Mouse (Mus musculus) intestine, embryonic 14.5 days (tissue): ENCODE measurements at regions not wholly inside any gene's neighbourhood (a gene's known extent, or its start where the extent isn't known, plus 50 kb on each side); places are given as distances from the start of the nearest gene placed in this dataset.

ENCODE experiments used
- ATAC-seq: fragments of 200-750 bp; cut with Nextera tagmentation; replicated peaks from 2 replicates; pipeline ENCODE4 v1.8.0; 2017; ENCODE audit warnings: low read depth, moderate number of reproducible peaks, moderate TSS enrichment, moderate library complexity; ENCODE audit not compliant: low FRiP score, low TSS enrichment
- DNase-seq: peaks from one replicate; pipeline ENCODE4 v3.0.0-alpha.2; 2018; ENCODE audit warnings: low spot score
- H3K27ac ChIP-seq: fragments of 300-500 bp; sonication (generic); 2 replicates; pipeline ENCODE4 v1.5.1; 2014; ENCODE audit warnings: low read depth, mild to moderate bottlenecking, control low read depth
- H3K27me3 ChIP-seq: fragments of 300-500 bp; sonication (generic); replicated peaks from 2 replicates; pipeline ENCODE4 v1.6.1; 2014; ENCODE audit warnings: low read length, control low read depth; ENCODE audit not compliant: control insufficient read depth, insufficient read depth
- H3K36me3 ChIP-seq: fragments of 300-500 bp; sonication (generic); 2 replicates; pipeline ENCODE4 v1.6.1; 2014; ENCODE audit warnings: low read length, control low read depth; ENCODE audit not compliant: control insufficient read depth, insufficient read depth
- H3K4me1 ChIP-seq: fragments of 300-500 bp; sonication (generic); replicated peaks from 2 replicates; pipeline ENCODE4 v1.6.1; 2014; ENCODE audit warnings: low read length, control low read depth, mixed read lengths; ENCODE audit not compliant: control insufficient read depth, insufficient read depth
- H3K4me2 ChIP-seq: fragments of 300-500 bp; sonication (generic); 2 replicates; pipeline ENCODE4 v1.6.1; 2014; ENCODE audit warnings: low read length
- H3K4me3 ChIP-seq: fragments of 300-500 bp; sonication (generic); 2 replicates; pipeline ENCODE4 v1.5.1; 2014; ENCODE audit warnings: low read depth, low read length, control low read depth, mixed read lengths
- H3K9ac ChIP-seq: fragments of 300-500 bp; sonication (generic); 2 replicates; pipeline ENCODE4 v1.6.1; 2014; ENCODE audit warnings: mild to moderate bottlenecking, low read length
- H3K9me3 ChIP-seq: fragments of 300-500 bp; sonication (generic); 2 replicates; pipeline ENCODE4 v1.6.1; 2016; ENCODE audit warnings: low read length, control low read depth; ENCODE audit not compliant: control insufficient read depth
- WGBS: fragments of 180-500 bp; shearing (Covaris S2); extraction: QIAGEN DNeasy Blood & Tissue Kit; methylation state at CpG from one replicate; pipeline ENCODE4 v1.1.7; 2014; 5-methylcytosine and 5-hydroxymethylcytosine counted together

DNA sequence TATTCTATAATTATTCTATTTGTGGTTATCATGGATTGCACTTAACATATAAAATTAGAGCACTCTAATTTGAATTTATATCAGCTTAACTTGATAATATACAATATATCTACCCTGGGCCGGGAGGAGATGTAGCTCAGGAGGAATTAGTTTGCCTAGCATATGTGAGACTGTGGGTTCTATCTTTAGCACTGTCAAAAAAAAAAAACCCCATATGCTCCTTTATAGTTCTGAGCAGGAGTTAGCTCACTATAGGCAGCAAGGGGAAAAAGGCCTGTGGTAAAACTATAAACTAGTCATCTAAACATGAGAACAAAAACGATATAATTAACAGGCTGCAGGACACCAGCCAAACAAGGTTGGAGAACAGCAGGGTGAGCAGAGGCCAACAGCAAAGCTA, 145.0 kb downstream of the Mex3b start:
- ATAC-seq = no peak
- Histone ChIP-seq H3K27ac (no peak overlapping the region), H3K4me2 (no peak overlapping the region), H3K4me3 (no peak overlapping the region), H3K4me1 (no peaks in the 10 kb centered on the region), H3K9me3 (no peaks in the 10 kb centered on the region), H3K9ac (no peak overlapping the region), H3K27me3 (no peaks in the 10 kb centered on the region), H3K36me3 (no peaks in the 10 kb centered on the region)
- 76% methylated on average over 2 of the region's 2 CpGs for WGBS
- no peak for DNase-seq

DNA sequence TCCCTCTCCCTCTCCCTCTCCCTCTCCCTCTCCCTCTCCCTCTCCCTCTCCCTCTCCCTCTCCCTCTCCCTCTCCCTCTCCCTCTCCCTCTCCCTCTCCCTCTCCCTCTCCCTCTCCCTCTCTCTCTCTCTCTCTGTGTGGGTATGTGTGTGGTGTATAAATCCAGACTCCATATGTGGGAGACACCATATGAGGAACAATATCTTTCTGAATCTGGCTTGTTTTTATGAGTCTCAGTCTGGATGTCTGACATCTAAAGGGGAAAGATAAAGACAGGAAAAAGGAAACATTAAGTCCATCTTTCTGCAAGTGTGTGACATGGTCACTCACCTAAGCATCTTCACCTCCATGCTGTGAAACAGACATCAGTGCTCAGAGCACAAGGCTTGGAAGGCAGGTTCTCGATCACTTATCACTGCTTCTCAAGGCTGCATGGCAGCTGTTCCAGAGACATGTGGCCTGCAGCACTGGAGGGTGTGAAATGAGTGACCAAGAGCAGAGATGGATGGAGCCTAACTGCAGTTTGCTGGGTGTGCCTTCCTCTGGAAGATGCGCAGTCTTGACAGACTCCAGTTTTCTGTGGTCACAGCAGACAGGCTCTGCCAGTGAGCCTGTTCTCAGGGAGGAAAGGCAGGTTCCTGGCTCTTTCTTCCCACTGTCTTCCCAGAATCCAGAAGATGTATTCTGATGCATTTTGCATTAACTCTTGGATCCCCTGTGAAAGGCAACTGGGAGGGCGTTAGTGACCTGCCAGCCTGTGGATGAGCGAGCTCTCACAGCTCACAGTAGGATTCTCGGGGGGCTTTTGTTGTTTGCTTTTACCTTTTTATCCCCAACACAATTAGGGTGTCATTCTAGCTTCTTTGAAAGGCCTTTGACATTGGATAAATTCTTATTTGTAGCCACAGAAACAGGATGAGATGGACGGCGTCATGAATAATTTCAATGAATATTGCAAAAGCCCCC, 147.9 kb downstream of the Mex3b start:
- H3K4me3 ChIP-seq = no peak overlapping the region
- no peaks in the 10 kb centered on the region for H3K27me3 ChIP-seq
- H3K36me3 ChIP-seq = no peaks in the 10 kb centered on the region
- no peak for DNase-seq
- no peaks in the 10 kb centered on the region for H3K4me1 ChIP-seq
- H3K9ac ChIP-seq = no peak overlapping the region
- H3K27ac ChIP-seq = no peak overlapping the region
- no peaks in the 10 kb centered on the region for H3K9me3 ChIP-seq
- ATAC-seq = no peak
- no peak overlapping the region for H3K4me2 ChIP-seq
- WGBS = 65% methylated on average over 7 of the region's 7 CpGs

DNA sequence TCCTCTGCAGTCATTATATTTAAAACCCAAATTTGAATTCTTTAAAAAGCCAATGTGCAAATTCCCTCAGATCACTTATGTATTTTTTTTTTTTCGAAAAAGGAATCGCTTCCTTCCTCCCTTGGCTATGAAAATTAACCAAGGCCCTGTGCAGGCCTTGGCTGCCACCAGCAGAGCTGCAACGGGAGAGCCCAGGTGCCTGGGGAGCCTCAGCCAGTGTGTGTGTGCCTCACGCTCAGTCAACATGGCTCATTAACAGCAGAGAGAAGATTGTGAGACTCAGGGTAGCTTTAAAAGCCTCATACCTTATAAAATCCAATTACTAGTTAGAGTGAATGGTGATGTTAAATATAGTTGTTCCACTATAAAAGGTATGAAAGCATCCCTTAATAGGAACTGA, 148.6 kb downstream of the Mex3b start:
- DNase-seq = no peak
- no peaks in the 10 kb centered on the region for H3K9me3 ChIP-seq
- 47% methylated on average over 4 of the region's 4 CpGs for WGBS
- H3K9ac ChIP-seq = no peak overlapping the region
- no peak for ATAC-seq
- H3K4me2 ChIP-seq = no peak overlapping the region
- H3K4me3 ChIP-seq = no peak overlapping the region
- H3K36me3 ChIP-seq = no peaks in the 10 kb centered on the region
- no peaks in the 10 kb centered on the region for H3K4me1 ChIP-seq
- H3K27ac ChIP-seq = no peak overlapping the region
- H3K27me3 ChIP-seq = no peaks in the 10 kb centered on the region

DNA sequence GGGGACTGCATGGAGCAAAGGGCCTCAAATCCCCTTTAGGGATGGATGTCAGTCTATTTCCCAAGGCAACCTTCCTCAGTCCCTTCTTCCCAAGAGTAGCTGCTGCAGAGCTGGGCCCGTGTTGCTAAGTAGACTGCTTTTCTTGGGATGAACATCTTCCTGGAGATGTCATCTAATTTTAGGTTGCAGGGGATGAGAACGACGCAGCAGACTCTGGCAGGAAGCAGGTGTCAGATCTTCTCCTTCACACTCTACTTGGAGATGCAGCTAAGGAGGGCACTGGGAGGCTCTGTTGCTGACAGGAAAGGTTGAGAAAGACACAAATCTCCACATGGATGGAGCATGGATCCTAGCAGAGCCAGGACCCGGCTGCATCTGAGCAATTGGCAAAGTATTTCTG, 149.4 kb downstream of the Mex3b start:
- Histone ChIP-seq H3K27me3 (no peaks in the 10 kb centered on the region), H3K27ac (no peak overlapping the region), H3K4me1 (no peaks in the 10 kb centered on the region), H3K36me3 (no peaks in the 10 kb centered on the region), H3K4me3 (no peak overlapping the region), H3K9me3 (no peaks in the 10 kb centered on the region), H3K9ac (no peak overlapping the region), H3K4me2 (no peak overlapping the region)
- ATAC-seq (no peak), DNase-seq (no peak)
- 64% methylated on average over 4 of the region's 4 CpGs for WGBS

DNA sequence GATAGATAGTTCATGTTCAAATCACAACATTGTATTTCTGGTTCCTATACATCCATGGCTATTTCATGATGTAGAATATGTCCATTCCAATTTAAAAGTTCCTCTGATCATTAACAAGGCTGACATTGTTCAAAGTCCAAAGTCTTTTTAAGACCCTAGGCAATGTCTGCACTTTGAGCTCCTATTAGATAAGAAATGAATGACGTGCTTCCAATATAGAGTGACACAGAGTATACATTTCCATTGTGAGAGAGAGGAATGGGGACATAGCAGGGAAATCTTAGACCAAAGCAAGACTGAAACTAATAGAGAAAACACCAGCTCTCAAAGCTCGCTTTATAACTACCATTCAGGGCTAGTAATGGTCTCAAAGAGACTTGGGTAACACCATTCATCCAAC, 153.5 kb downstream of the Mex3b start:
- no peaks in the 10 kb centered on the region for H3K36me3 ChIP-seq
- no peaks in the 10 kb centered on the region for H3K27me3 ChIP-seq
- no peak overlapping the region for H3K9ac ChIP-seq
- H3K27ac ChIP-seq = no peak overlapping the region
- H3K9me3 ChIP-seq = no peaks in the 10 kb centered on the region
- 79% methylated on average over 2 of the region's 2 CpGs for WGBS
- DNase-seq = no peak
- H3K4me1 ChIP-seq = no peaks in the 10 kb centered on the region
- no peak overlapping the region for H3K4me3 ChIP-seq
- no peak overlapping the region for H3K4me2 ChIP-seq
- no peak for ATAC-seq

DNA sequence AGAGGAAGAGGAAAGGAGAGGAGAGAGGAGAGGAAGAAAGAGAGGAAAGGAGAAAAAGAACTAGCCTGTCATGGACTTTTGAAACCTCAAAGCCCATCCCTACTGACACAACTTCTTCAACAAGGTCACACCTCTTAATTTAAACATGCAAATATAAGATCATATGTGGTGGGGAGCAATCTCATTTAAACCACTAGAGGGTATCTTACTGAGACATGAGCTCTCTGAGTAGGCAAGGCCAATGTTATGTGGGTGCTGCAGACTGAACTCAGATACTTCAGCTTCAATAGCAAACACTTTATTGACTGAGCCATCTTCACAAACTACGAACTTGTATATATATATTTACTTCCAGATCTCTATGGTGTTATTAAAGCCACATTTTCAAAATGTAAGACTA, 156.9 kb downstream of the Mex3b start:
- no peak overlapping the region for H3K4me2 ChIP-seq
- ATAC-seq (no peak), DNase-seq (no peak)
- no peak overlapping the region for H3K27ac ChIP-seq
- no peaks in the 10 kb centered on the region for H3K4me1 ChIP-seq
- no peaks in the 10 kb centered on the region for H3K27me3 ChIP-seq
- WGBS = 94% methylated on average over 1 of the region's 1 CpGs
- no peaks in the 10 kb centered on the region for H3K36me3 ChIP-seq
- no peak overlapping the region for H3K9ac ChIP-seq
- H3K9me3 ChIP-seq = no peaks in the 10 kb centered on the region
- no peak overlapping the region for H3K4me3 ChIP-seq

DNA sequence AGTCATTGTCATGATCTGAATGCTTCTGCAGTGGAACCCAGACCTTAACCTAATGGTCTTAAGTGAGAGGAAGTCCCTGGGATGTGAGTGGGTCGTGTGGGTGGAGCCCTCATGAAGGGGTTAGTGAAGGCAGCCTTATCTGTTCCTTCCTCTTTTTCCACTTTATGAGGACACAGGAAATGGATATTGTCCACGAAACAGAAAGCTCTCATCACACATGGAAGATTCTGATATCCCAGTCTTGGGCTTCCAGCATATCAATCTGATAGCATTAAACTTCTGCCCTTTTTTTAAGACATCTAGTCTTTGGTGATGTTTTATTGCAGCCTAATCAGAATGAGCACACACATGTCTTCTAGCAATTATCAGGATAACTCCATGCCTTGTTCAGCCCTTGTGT, 164.0 kb downstream of the Mex3b start:
- H3K4me1 ChIP-seq = 0 out of 2 replicates have a peak, but pooled peaks cover 3% of the 10 kb centered on the region
- no peaks in the 10 kb centered on the region for H3K27me3 ChIP-seq
- H3K36me3 ChIP-seq = no peaks in the 10 kb centered on the region
- DNase-seq (no peak), ATAC-seq (no peak)
- no peak overlapping the region for H3K27ac ChIP-seq
- 72% methylated on average over 2 of the region's 2 CpGs for WGBS
- no peak overlapping the region for H3K9ac ChIP-seq
- no peaks in the 10 kb centered on the region for H3K9me3 ChIP-seq
- H3K4me2 ChIP-seq = no peak overlapping the region
- no peak overlapping the region for H3K4me3 ChIP-seq

DNA sequence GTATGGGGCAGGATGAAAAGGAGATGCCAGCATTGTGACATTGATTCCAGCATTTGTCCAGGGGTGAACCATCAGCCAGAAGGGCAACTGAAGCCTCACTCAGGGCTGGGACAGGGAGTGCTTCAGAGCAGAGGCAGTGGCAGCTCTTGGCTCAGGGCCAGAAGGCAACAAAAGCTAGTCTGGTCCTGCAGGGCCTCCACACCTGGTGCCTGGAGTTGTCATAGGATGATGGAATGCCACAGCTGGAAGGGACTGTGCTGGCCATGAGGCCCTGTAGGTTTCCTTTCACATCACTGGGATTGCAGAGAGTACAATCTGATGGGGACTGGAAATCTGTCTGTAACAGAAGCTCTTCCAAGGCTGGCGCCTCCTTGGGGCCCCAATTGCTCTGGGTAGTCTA, 164.9 kb downstream of the Mex3b start:
- whole genome bisulfite sequencing = 95% methylated on average over 1 of the region's 1 CpGs
- Histone ChIP-seq H3K4me2 (no peak overlapping the region), H3K9ac (no peak overlapping the region), H3K36me3 (no peaks in the 10 kb centered on the region), H3K27ac (no peak overlapping the region), H3K27me3 (no peaks in the 10 kb centered on the region), H3K4me3 (no peak overlapping the region), H3K4me1 (0 out of 2 replicates have a peak, but pooled peaks cover 3% of the 10 kb centered on the region), H3K9me3 (no peaks in the 10 kb centered on the region)
- ATAC-seq (no peak), DNase-seq (no peak)

DNA sequence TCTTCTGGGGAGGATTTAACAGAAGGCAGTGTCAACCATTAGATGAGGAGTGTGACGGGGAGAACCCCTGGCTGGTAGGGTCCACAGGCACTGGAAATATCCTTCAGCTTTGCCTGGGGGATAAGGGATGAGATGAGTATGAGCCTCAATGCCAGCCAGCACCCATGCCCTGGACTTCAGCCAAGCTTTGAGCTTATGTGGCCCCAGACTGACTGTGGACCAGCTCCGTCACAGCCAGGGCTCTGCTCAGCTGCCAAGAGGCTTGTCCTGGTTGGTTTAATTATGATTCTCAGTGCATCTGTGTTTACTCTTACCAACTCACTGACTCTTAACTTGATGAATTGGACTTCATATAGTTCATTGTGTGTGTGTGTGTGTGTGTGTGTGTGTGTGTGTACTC, 165.8 kb downstream of the Mex3b start:
- Histone ChIP-seq H3K36me3 (no peaks in the 10 kb centered on the region), H3K27ac (no peak overlapping the region), H3K4me1 (0 out of 2 replicates have a peak, but pooled peaks cover 3% of the 10 kb centered on the region), H3K27me3 (no peaks in the 10 kb centered on the region), H3K9me3 (no peaks in the 10 kb centered on the region), H3K4me3 (no peak overlapping the region), H3K9ac (no peak overlapping the region), H3K4me2 (no peak overlapping the region)
- ATAC-seq = no peak
- 77% methylated on average over 2 of the region's 2 CpGs for WGBS
- no peak for DNase-seq
